Mouse (Mus musculus) forebrain, embryonic 10.5 days (tissue): ENCODE results near the gene Kcmf1. TPM values are rescaled to one million over a fixed set of nuclear protein-coding genes. Genes with fewer than 3 reads are reported as not detected.

Source experiments
- polyA plus RNA-seq: library from polyadenylated mRNA; unstranded; fragments of >200 nt; fragmentation: Nextera tagmentation; extraction: Ambion mirVana; gene quantifications from 2 replicates; pipeline ENCODE4 v1.2.1, GENCODE M21; 2016

Kcmf1 gene
- polyA plus RNA-seq, 1 experiment from 2014 or later: 30.1 TPM

Other genes starting within 250 kb of the Kcmf1 start
- gene Tcf7l1, start 110.7 kb downstream of the Kcmf1 start, polyA plus RNA-seq: 32.9 and 33.8 TPM in 2 replicates
- 2,414 and 2,501 TPM in 2 replicates for gene Tmsb10, start 58.8 kb upstream of the Kcmf1 start, polyA plus RNA-seq